Mouse (Mus musculus) embryonic fibroblast, embryonic 13.5 days (primary cell): ENCODE data around the gene Sec14l1. TPM values are rescaled to one million over a fixed set of nuclear protein-coding genes. Genes with fewer than 3 reads are reported as not detected.

Experiments used
- H3K27ac ChIP-seq: 2 replicates; pipeline ENCODE4 v1.5.1; 2012; ENCODE audit warnings: low read length, control low read depth, inconsistent platforms; ENCODE audit not compliant: insufficient read depth
- H3K4me1 ChIP-seq: 2 replicates; pipeline ENCODE4 v1.6.1; 2011; ENCODE audit warnings: low read length; ENCODE audit not compliant: control insufficient read depth, insufficient read depth
- H3K4me3 ChIP-seq: 2 replicates; pipeline ENCODE4 v1.5.1; 2011; ENCODE audit warnings: mild to moderate bottlenecking, control low read depth, low read length; ENCODE audit not compliant: insufficient read depth
- CTCF ChIP-seq: IDR thresholded peaks from 2 replicates; pipeline ENCODE4 v1.5.1; 2011; ENCODE audit warnings: mild to moderate bottlenecking, control low read depth, low read length, moderate library complexity, borderline replicate concordance; ENCODE audit not compliant: insufficient read depth
- POLR2A ChIP-seq: IDR thresholded peaks from 2 replicates; pipeline ENCODE4 v1.6.1; 2011; ENCODE audit warnings: low read depth, mild to moderate bottlenecking, control low read depth, low read length, moderate library complexity
- polyA plus RNA-seq: library from polyadenylated mRNA; stranded (reverse); fragments of >200 nt; gene quantifications from 2 replicates; pipeline ENCODE4 v1.2.4, GENCODE M21; 2011; ENCODE audit warnings: low read depth; ENCODE audit not compliant: missing spikeins, insufficient read length

Sec14l1 gene
- polyA plus RNA-seq, 1 experiment = 70.4 TPM

- TF ChIP-seq POLR2A (no peak), CTCF (no peak)
These were observed 23.3 kb downstream of the Sec14l1 start for GRCm38 (mm10) chr11:117138213-117138761.

GRCm38 (mm10) chr11:117138795-117139463 lies 24.0 kb downstream of the Sec14l1 start:
- 0 out of 2 replicates have a peak, but pooled peaks cover 2% of the 10 kb centered on the region for H3K4me1 ChIP-seq
- TF ChIP-seq CTCF (no peak), POLR2A (no peak)
- H3K4me3 ChIP-seq = no peak overlapping the region
- H3K27ac ChIP-seq = no peak overlapping the region

More at GRCm38 (mm10) chr11:117138213-117138761, 23.3 kb downstream of the Sec14l1 start:
- H3K27ac ChIP-seq = no peak overlapping the region
- H3K4me1 ChIP-seq = 0 out of 2 replicates have a peak, but pooled peaks cover 2% of the 10 kb centered on the region
- no peak overlapping the region for H3K4me3 ChIP-seq

- TF ChIP-seq POLR2A = no peak
- TF ChIP-seq CTCF = no peak
- Histone ChIP-seq H3K27ac (no peak overlapping the region), H3K4me3 (no peak overlapping the region), H3K4me1 (no peaks in the 10 kb centered on the region)
These were observed 26.5 kb downstream of the Sec14l1 start for GRCm38 (mm10) chr11:117141376-117142001.

- Histone ChIP-seq H3K4me3 (no peak overlapping the region), H3K4me1 (no peaks in the 10 kb centered on the region), H3K27ac (no peak overlapping the region)
- TF ChIP-seq CTCF (no peak), POLR2A (no peak)
These were observed 27.5 kb downstream of the Sec14l1 start for GRCm38 (mm10) chr11:117142507-117142906.

GRCm38 (mm10) chr11:117145451-117146117 lies 30.6 kb downstream of the Sec14l1 start:
- no peak overlapping the region for H3K27ac ChIP-seq
- H3K4me1 ChIP-seq = no peaks in the 10 kb centered on the region
- no peak for TF ChIP-seq CTCF
- TF ChIP-seq POLR2A = no peak
- H3K4me3 ChIP-seq = no peak overlapping the region

- Histone ChIP-seq H3K27ac (no peak overlapping the region), H3K4me1 (no peaks in the 10 kb centered on the region), H3K4me3 (no peak overlapping the region)
- TF ChIP-seq CTCF (no peak), POLR2A (no peak)
These were observed 31.1 kb downstream of the Sec14l1 start for GRCm38 (mm10) chr11:117146118-117146506.

- no peak overlapping the region for H3K4me3 ChIP-seq
- no peak overlapping the region for H3K27ac ChIP-seq
- TF ChIP-seq CTCF (no peak), POLR2A (no peak)
- H3K4me1 ChIP-seq = no peaks in the 10 kb centered on the region
These were observed 32.0 kb downstream of the Sec14l1 start for GRCm38 (mm10) chr11:117146776-117147536.

GRCm38 (mm10) chr11:117148893-117149685 lies 34.1 kb downstream of the Sec14l1 start:
- TF ChIP-seq POLR2A (no peak), CTCF (no peak)
- no peaks in the 10 kb centered on the region for H3K4me1 ChIP-seq
- no peak overlapping the region for H3K27ac ChIP-seq
- H3K4me3 ChIP-seq = no peak overlapping the region

GRCm38 (mm10) chr11:117150467-117150966 lies 35.5 kb downstream of the Sec14l1 start:
- TF ChIP-seq CTCF (no peak), POLR2A (no peak)
- H3K4me3 ChIP-seq = no peak overlapping the region
- no peak overlapping the region for H3K27ac ChIP-seq
- H3K4me1 ChIP-seq = no peaks in the 10 kb centered on the region
